Mouse (Mus musculus) G1E (cell line): ENCODE measurements around the gene Rnase4. TPM values are rescaled to one million over a fixed set of nuclear protein-coding genes. Genes with fewer than 3 reads are reported as not detected.

Experiments used
- ATAC-seq: 2 replicates; pipeline ENCODE4 v1.8.0; 2016; ENCODE audit warnings: mild to moderate bottlenecking; ENCODE audit not compliant: insufficient number of reproducible peaks, poor library complexity, low FRiP score, severe bottlenecking; ENCODE audit errors: extremely low read depth
- DNase-seq: peaks from one replicate; pipeline ENCODE4 v3.0.0; 2012; ENCODE audit warnings: low spot score
- H3K27me3 ChIP-seq: 2 replicates; pipeline ENCODE4 v1.6.1; 2012; ENCODE audit warnings: mild to moderate bottlenecking, low read length, inconsistent platforms; ENCODE audit not compliant: insufficient read depth
- H3K36me3 ChIP-seq: replicated peaks from 2 replicates; pipeline ENCODE3; 2012; ENCODE audit warnings: mild to moderate bottlenecking, inconsistent platforms
- H3K4me1 ChIP-seq: 2 replicates; pipeline ENCODE4 v1.6.1; 2012; ENCODE audit warnings: low read depth, low read length, inconsistent platforms, mixed read lengths; ENCODE audit not compliant: insufficient read depth
- H3K4me3 ChIP-seq: 2 replicates; pipeline ENCODE4 v1.5.1; 2012; ENCODE audit warnings: low read depth, mild to moderate bottlenecking, inconsistent platforms, low read length, moderate library complexity, mixed read lengths
- H3K9me3 ChIP-seq: replicated peaks from 2 replicates; pipeline ENCODE4 v1.6.1; 2012; ENCODE audit warnings: inconsistent platforms
- CTCF ChIP-seq: IDR thresholded peaks from 2 replicates; pipeline ENCODE4 v1.5.1; 2012; ENCODE audit warnings: low read depth, low read length, inconsistent platforms, mixed read lengths
- GATA1 ChIP-seq: IDR thresholded peaks from 2 replicates; pipeline ENCODE4 v1.6.1; 2012; ENCODE audit warnings: borderline replicate concordance, low read length, inconsistent platforms, mixed read lengths
- GATA2 ChIP-seq: IDR thresholded peaks from 2 replicates; pipeline ENCODE4 v1.6.1; 2012; ENCODE audit warnings: low read depth, low read length, inconsistent platforms, borderline replicate concordance
- POLR2AphosphoS5 ChIP-seq: IDR thresholded peaks from 2 replicates; pipeline ENCODE4 v1.6.1; 2012; ENCODE audit warnings: low read depth, low read length, inconsistent platforms; ENCODE audit not compliant: insufficient replicate concordance
- TAL1 ChIP-seq: conservative IDR thresholded peaks from 2 replicates; pipeline ENCODE4 v1.6.1; 2012; ENCODE audit warnings: low read depth, low read length, inconsistent platforms, mixed read lengths
- polyA plus RNA-seq: library from polyadenylated mRNA; stranded (reverse); fragments of >175 nt; gene quantifications from 2 replicates; pipeline ENCODE4 v1.2.3, GENCODE M21; 2012
- total RNA-seq, 2 experiments: library from RNA; stranded (forward) in 1 of 2; stranded (reverse) in 1 of 2; fragments of 200-1000 nt in 1 of 2; fragments of >200 nt in 1 of 2; fragmentation: Nextera tagmentation in 1 of 2; gene quantifications; 2 replicates each; pipeline ENCODE4 v1.2.3; 2014 to 2017

Gene Rnase4
- total and polyA plus RNA-seq, 3 experiments = 0.49 to 3.2 TPM; not detected in 1

DNA sequence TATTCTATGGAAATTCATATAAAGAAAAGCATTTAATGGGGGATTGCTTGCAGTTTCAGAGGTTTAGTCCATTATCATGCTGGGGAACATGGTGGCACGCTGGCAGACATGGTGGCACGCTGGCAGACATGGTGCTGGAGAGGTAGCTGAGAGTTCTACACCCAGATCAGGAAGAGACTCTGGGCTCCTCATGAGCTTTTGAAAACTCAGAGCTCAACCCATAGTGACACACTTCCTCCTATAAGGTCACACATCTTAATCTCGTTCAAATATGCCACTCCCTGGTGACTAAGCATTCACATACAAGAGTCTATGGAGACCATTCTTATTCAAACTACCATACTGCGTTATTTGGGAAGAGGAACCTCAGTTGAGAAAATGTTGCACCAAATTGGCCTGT, 41.5 kb downstream of the Rnase4 start:
- H3K9me3 ChIP-seq = no peaks in the 10 kb centered on the region
- no peak for TF ChIP-seq POLR2AphosphoS5
- TF ChIP-seq TAL1 = no peak
- no peak for TF ChIP-seq CTCF
- TF ChIP-seq GATA1 = no peak
- no peak for TF ChIP-seq GATA2
- 0 out of 2 replicates have a peak, but pooled peaks have one; percentile 22 for ATAC-seq
- no peak overlapping the region for H3K4me3 ChIP-seq
- H3K27me3 ChIP-seq = no peaks in the 10 kb centered on the region
- DNase-seq = no peak
- no peaks in the 10 kb centered on the region for H3K36me3 ChIP-seq
- peaks cover 47% of the 10 kb centered on the region for H3K4me1 ChIP-seq

DNA sequence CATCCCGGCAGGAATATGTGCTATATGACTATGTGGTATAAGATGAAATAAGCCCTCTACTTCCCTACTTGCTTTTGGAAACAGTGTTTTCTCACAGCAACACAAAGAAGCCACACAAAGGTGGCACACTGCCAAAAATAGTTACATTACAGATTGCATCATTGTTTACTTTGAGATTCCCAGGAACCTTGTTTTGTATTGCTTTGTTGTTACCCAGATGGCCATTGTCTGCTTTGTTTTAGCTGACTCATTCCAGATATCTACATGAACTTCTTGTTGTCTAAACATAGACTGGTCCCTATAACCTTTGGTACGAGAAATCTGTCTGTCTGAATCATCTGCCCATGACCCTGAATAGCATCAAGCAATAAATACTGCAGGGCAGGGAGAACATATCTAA, 49.5 kb downstream of the Rnase4 start:
- no peak for TF ChIP-seq GATA1
- no peak for TF ChIP-seq GATA2
- TF ChIP-seq TAL1 = no peak
- TF ChIP-seq CTCF = no peak
- TF ChIP-seq POLR2AphosphoS5 = no peak
- DNase-seq (no peak), ATAC-seq (no peak)
- Histone ChIP-seq H3K36me3 (no peaks in the 10 kb centered on the region), H3K27me3 (peaks cover 2% of the 10 kb centered on the region), H3K4me1 (peaks cover 31% of the 10 kb centered on the region), H3K4me3 (no peak overlapping the region), H3K9me3 (no peaks in the 10 kb centered on the region)

GRCm38 (mm10) chr14:51142119-51142518, 51.2 kb downstream of the Rnase4 start:
- H3K9me3 ChIP-seq = no peaks in the 10 kb centered on the region
- TF ChIP-seq GATA1 (no peak), POLR2AphosphoS5 (no peak), GATA2 (no peak), TAL1 (no peak), CTCF (no peak)
- H3K36me3 ChIP-seq = no peaks in the 10 kb centered on the region
- peaks cover 46% of the 10 kb centered on the region for H3K4me1 ChIP-seq
- DNase-seq (no peak), ATAC-seq (no peak)
- H3K27me3 ChIP-seq = peaks cover 17% of the 10 kb centered on the region
- H3K4me3 ChIP-seq = no peak overlapping the region

- ATAC-seq (no peak), DNase-seq (no peak)
- Histone ChIP-seq H3K4me1 (peaks cover 46% of the 10 kb centered on the region), H3K36me3 (no peaks in the 10 kb centered on the region), H3K9me3 (no peaks in the 10 kb centered on the region), H3K4me3 (no peak overlapping the region), H3K27me3 (peaks cover 17% of the 10 kb centered on the region)
- TF ChIP-seq GATA1 = no peak
These were observed 51.7 kb downstream of the Rnase4 start for GRCm38 (mm10) chr14:51142568-51142967.

- Histone ChIP-seq H3K4me1 (peaks cover 50% of the 10 kb centered on the region), H3K9me3 (no peaks in the 10 kb centered on the region), H3K27me3 (peaks cover 20% of the 10 kb centered on the region), H3K36me3 (no peaks in the 10 kb centered on the region), H3K4me3 (no peak overlapping the region)
- no peak for TF ChIP-seq TAL1
- TF ChIP-seq POLR2AphosphoS5 = no peak
- TF ChIP-seq CTCF = no peak
- TF ChIP-seq GATA1 = no peak
- TF ChIP-seq GATA2 = no peak
- DNase-seq (no peak), ATAC-seq (no peak)
These were observed 52.4 kb downstream of the Rnase4 start for GRCm38 (mm10) chr14:51143287-51143686.

- H3K4me1 ChIP-seq = peaks cover 56% of the 10 kb centered on the region
- ATAC-seq (peak; percentile 80), DNase-seq (no peak)
These were observed 53.1 kb downstream of the Rnase4 start for GRCm38 (mm10) chr14:51143937-51144336.

DNA sequence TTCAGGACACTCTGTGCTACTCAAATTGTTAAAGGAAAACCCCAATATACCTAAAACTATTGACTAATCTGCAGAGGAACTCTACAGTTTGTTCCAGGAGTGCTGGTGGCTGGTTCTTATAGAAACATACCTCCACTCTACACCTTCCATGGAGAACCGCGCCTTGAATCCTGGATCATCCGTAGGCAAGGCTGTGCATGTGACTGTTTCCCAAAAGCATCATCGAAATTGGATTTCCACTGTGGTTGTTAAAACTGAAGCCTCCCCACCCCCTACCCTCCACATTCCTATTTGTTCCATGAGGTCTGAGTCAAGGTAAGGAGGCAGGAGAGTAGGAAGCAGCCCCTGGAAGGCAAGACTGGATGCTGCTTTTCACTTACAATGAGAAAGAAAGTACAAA, 53.6 kb downstream of the Rnase4 start:
- Histone ChIP-seq H3K36me3 (no peaks in the 10 kb centered on the region), H3K4me1 (peaks cover 62% of the 10 kb centered on the region), H3K4me3 (no peak overlapping the region), H3K27me3 (peaks cover 20% of the 10 kb centered on the region), H3K9me3 (no peaks in the 10 kb centered on the region)
- ATAC-seq (no peak), DNase-seq (no peak)
- TF ChIP-seq POLR2AphosphoS5 (no peak), CTCF (no peak), TAL1 (no peak), GATA1 (no peak), GATA2 (no peak)

More at GRCm38 (mm10) chr14:51143937-51144336, 53.1 kb downstream of the Rnase4 start:
- H3K27me3 ChIP-seq = peaks cover 20% of the 10 kb centered on the region
- no peaks in the 10 kb centered on the region for H3K36me3 ChIP-seq
- H3K4me3 ChIP-seq = no peak overlapping the region
- no peaks in the 10 kb centered on the region for H3K9me3 ChIP-seq
- TF ChIP-seq POLR2AphosphoS5 = no peak
- peak; percentile 70 for TF ChIP-seq TAL1
- TF ChIP-seq CTCF = no peak
